19 mouse cellular contexts compared by ENCODE assay signal in genomic region chr13:101278127-101278526, GRCm38 (mm10).
"Had no signal": no experiment of that assay in that cellular context is flagged by ENCODE, and none has a peak within 500 bp of the region (broad histone marks: within the 10 kb centered on the region; RNA-seq: fewer than 3 reads in every experiment).

No protein-coding gene starts in this region.

- DNase-seq: kidney, adult 9 months; kidney, postnatal 14 days; kidney, postnatal 4 days; liver; liver, embryonic 13.5 days; lung, embryonic 14.5 days; right cerebral cortex, adult 18-20 months; right cerebral cortex, postnatal 14 days; right cerebral cortex, postnatal 4 days; spleen, adult 18-20 months; thymus, postnatal 25 days had no signal

- H3K27ac ChIP-seq: limb, embryonic 10.5 days; limb, embryonic 13.5 days; liver, embryonic 13.5 days; macrophage; midbrain, embryonic 12.5 days; midbrain, embryonic 15.5 days; neural tube, embryonic 12.5 days; neural tube, embryonic 15.5 days; stomach, embryonic 15.5 days had no signal

- H3K4me3 ChIP-seq: limb, embryonic 10.5 days; limb, embryonic 13.5 days; liver, embryonic 13.5 days; midbrain, embryonic 12.5 days; midbrain, embryonic 15.5 days; neural tube, embryonic 12.5 days; neural tube, embryonic 15.5 days; stomach, embryonic 15.5 days had no signal
